Mouse (Mus musculus) thymus, adult 2 months (tissue): ENCODE measurements at regions not wholly inside any gene's neighbourhood (a gene's known extent, or its start where the extent isn't known, plus 50 kb on each side); places are given as distances from the start of the nearest gene placed in this dataset.

Experiments
- CTCF ChIP-seq: fragments of 200-500 bp; IDR thresholded peaks from 2 replicates; pipeline ENCODE4 v1.5.1; 2012; ENCODE audit warnings: mild to moderate bottlenecking, control low read depth, low read length, moderate library complexity, borderline replicate concordance; ENCODE audit not compliant: control insufficient read depth, poor library complexity, insufficient read depth; ENCODE audit errors: extremely low read depth
- POLR2A ChIP-seq: fragments of 200-500 bp; IDR thresholded peaks from 2 replicates; pipeline ENCODE4 v1.6.1; 2012; ENCODE audit warnings: mild to moderate bottlenecking, low read length, control low read depth, moderate library complexity; ENCODE audit not compliant: control insufficient read depth, poor library complexity, insufficient read depth; ENCODE audit errors: extremely low read depth

DNA sequence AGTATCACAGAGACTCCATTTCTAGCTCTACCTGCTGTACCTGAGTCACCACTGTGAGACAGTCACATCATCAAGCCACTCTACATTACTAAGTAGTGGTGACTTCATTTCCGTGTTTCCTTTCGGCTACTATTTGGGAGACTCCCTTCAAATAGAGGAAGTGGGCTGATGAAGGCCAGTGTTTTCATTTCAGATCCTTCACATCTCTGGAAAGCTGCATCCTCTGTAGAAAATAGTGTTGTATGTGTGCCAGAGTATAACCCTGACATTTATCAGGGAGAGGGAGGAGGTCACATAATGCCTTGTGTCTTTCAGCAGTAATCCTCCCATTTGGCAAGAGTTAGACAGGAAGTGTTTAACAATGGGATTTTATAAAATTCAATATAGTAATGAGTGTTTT is 117.7 kb downstream of the Ogfrl1 start:
- TF ChIP-seq CTCF (no peak), POLR2A (no peak)
